Mouse (Mus musculus) cerebellum, adult 2 months (tissue): Measurements from ENCODE around the gene Prr15l.

Experiments
- CTCF ChIP-seq: fragments of 200-500 bp; IDR thresholded peaks from 2 replicates; pipeline ENCODE4 v1.5.1; 2011; ENCODE audit warnings: low read depth, mild to moderate bottlenecking, control low read depth, low read length, moderate library complexity, borderline replicate concordance; ENCODE audit not compliant: insufficient read depth
- POLR2A ChIP-seq: fragments of 200-500 bp; IDR thresholded peaks from 2 replicates; pipeline ENCODE4 v1.6.1; 2011; ENCODE audit warnings: low read length, control low read depth, borderline replicate concordance; ENCODE audit not compliant: insufficient read depth

GRCm38 (mm10) chr11:96969746-96970145 is 41.8 kb downstream of the Prr15l start:
- no peak for TF ChIP-seq CTCF
- TF ChIP-seq POLR2A, result no peak
